Mouse (Mus musculus): Measurements from ENCODE around the gene Zfp810.

DNA sequence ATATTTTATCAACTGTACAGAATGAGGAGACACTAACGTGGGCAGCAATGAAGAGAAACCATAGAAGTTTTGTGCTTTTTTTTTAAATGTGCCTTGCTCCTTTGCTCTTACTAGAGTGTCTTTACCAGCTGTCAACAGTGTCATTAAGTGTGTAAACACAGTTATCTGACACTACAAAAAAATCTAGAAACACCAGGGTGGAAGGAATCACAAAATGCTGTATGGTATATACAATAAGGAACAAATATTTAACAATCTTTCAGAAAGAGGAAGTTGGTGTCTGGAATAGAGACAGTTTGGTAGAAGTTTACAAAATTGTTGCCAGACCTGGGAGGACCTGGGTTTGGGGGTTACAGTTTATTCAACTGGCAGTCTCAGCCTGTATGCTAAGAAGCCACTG is 45.9 kb downstream of the Zfp810 start:
- no peak for TF ChIP-seq POLR2A (IDR thresholded peaks at IDR 0.05; ENCODE audit: extremely low read depth, insufficient read depth, low read length)
- no peak for TF ChIP-seq CTCF (IDR thresholded peaks at IDR 0.05; ENCODE audit: low read depth, low read length)
